Mouse (Mus musculus): Measurements from ENCODE around the gene Gm12845. TPM values are rescaled to one million over a fixed set of nuclear protein-coding genes. Genes with fewer than 3 reads are reported as not detected.
"Not testable (repeated sequence)": the region's sequence is repeated elsewhere in the genome, so short reads cannot be mapped to it uniquely, and the experiment has no call there.

Gene Gm12845
- polyA plus RNA-seq, 1 experiment from 2014 or later, result not detected

DNA sequence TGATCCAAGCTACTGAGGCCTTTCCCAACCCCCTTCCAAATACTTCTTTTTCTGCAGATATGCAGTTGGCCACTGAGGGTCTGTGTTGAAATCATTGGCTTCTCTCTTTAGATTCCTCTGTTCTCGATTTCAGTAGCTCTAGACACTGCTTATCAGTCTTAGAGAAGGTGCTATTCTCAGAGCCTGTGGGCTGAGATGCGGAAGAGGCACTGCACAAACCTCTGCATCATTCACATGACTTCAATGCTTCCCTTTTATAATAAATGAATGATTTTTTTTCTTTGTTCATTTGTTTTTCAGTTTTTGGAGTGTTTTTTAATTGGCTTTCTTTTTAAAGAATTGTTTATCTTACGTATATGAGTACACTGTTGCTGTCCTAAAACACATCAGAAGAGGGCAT lies 11.9 kb upstream of the Gm12845 start:
- WGBS (ENCODE audit: insufficient replicate concordance), result 58% methylated on average over 3 of the region's 3 CpGs
- no peak overlapping the region for H3K9ac ChIP-seq (ENCODE audit: low read depth, low read length)
- no peaks in the 10 kb centered on the region for H3K9me3 ChIP-seq (replicated peaks; ENCODE audit: control insufficient read depth, low read length)
- no peaks in the 10 kb centered on the region for H3K4me1 ChIP-seq (ENCODE audit: control insufficient read depth, low read depth, low read length)
- H3K27me3 ChIP-seq (ENCODE audit: control insufficient read depth, insufficient read depth, low read depth, low read length), result no peaks in the 10 kb centered on the region
- ATAC-seq (ENCODE audit: low read depth), result no peak
- H3K36me3 ChIP-seq (ENCODE audit: control insufficient read depth, insufficient read depth), result no peaks in the 10 kb centered on the region
- H3K4me3 ChIP-seq (ENCODE audit: low read depth, low read length), result no peak overlapping the region
- no peak overlapping the region for H3K27ac ChIP-seq (ENCODE audit: low read length)
- no peak overlapping the region for H3K4me2 ChIP-seq (ENCODE audit: low read depth, low read length)

DNA sequence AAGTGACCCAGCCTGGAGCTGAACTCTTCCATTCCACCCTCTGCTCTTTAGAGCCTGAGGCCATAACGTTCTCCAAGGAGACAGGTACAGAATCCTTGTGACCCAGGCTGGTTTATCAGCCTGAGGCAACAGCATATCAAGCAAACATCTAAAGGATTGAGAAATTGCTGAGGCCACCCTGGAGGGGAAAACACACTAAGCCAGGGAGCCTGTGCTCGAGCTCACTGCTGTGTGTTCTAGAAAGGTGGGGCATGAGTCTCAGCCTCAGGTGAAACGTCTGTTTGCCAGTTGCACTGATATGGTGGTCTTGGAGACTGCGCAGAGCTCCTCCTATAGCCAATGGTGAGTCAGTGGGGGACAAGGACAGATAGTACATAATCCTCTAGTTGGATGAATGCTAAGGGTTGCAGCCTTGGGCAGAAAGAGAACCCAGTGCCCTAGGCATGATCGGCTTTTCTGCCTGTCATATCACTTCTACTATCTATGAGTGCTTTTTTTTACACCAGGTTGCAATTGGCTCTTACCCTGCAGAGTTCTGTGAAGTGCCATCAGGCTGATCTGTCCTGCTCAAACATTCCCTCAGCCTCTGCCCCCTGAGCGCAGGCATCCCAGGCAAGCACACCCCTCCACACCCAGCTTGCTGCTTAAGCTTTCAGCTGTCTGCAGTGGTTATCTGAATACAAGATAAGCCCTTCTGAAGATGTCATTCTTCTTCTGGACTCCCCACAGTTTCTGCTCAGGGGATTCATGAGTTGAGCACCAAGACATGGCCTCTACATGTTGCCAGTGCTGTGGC lies 10.7 kb upstream of the Gm12845 start:
- ATAC-seq (ENCODE audit: low read depth), result no peak
- H3K4me2 ChIP-seq (ENCODE audit: low read depth, low read length), result no peak overlapping the region

DNA sequence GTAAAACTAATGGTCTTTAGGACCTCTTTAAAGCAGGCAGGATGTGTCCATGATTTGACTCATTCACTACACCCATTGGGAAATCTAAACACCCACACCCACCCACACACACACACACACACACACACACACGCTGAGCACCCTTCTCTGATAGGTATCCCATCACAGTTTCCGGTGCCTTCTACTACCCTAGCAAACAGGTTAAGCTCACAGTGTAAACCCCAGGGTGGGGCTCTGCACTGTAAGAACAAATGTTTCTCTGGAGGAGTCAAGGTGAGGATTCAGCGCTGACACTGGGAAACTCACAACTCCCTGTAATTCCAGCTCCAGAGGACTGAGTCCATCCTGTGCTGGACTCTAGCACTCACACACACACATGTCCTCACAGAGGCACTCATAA lies 7.7 kb downstream of the Gm12845 start:
- Histone ChIP-seq H3K4me2 (ENCODE audit: low read depth, low read length) (no peak overlapping the region), H3K36me3 (ENCODE audit: control insufficient read depth, insufficient read depth) (no peaks in the 10 kb centered on the region), H3K27me3 (ENCODE audit: control insufficient read depth, insufficient read depth, low read depth, low read length) (no peaks in the 10 kb centered on the region), H3K9me3 (replicated peaks; ENCODE audit: control insufficient read depth, low read length) (no peaks in the 10 kb centered on the region), H3K9ac (ENCODE audit: low read depth, low read length) (no peak overlapping the region), H3K4me3 (ENCODE audit: low read depth, low read length) (no peak overlapping the region), H3K27ac (ENCODE audit: low read length) (no peak overlapping the region), H3K4me1 (ENCODE audit: control insufficient read depth, low read depth, low read length) (no peaks in the 10 kb centered on the region)
- ATAC-seq (ENCODE audit: low read depth), result no peak
- 59% methylated on average over 3 of the region's 3 CpGs for WGBS (ENCODE audit: insufficient replicate concordance)

More for the DNA sequence above, 10.7 kb upstream of the Gm12845 start:
- no peak overlapping the region for H3K4me3 ChIP-seq (ENCODE audit: low read depth, low read length)
- no peak overlapping the region for H3K27ac ChIP-seq (ENCODE audit: low read length)
- 50% methylated on average over 6 of the region's 6 CpGs for WGBS (ENCODE audit: insufficient replicate concordance)
- H3K36me3 ChIP-seq (ENCODE audit: control insufficient read depth, insufficient read depth), result no peaks in the 10 kb centered on the region
- H3K4me1 ChIP-seq (ENCODE audit: control insufficient read depth, low read depth, low read length), result no peaks in the 10 kb centered on the region
- H3K9me3 ChIP-seq (replicated peaks; ENCODE audit: control insufficient read depth, low read length), result no peaks in the 10 kb centered on the region
- no peak overlapping the region for H3K9ac ChIP-seq (ENCODE audit: low read depth, low read length)
- no peaks in the 10 kb centered on the region for H3K27me3 ChIP-seq (ENCODE audit: control insufficient read depth, insufficient read depth, low read depth, low read length)

DNA sequence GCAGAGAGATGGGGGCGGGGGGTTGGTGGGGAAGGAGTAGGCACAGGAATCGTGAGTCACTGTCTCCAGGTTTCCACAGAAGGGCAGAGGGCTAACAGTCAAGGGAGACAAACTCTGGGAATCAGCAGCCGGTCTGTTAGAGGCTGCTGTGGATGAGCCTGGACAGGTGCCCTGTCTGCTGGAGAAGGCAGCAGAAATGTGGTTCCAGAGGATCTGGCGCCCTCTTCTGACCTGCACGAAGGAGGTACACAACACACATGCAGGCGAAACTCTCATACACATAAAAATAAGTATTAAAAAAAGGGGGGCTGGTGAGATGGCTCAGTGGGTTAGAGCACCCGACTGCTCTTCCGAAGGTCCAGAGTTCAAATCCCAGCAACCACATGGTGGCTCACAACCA lies 13.3 kb downstream of the Gm12845 start:
- Histone ChIP-seq H3K9ac (ENCODE audit: low read depth, low read length) (no peak overlapping the region), H3K4me1 (ENCODE audit: control insufficient read depth, low read depth, low read length) (no peaks in the 10 kb centered on the region), H3K36me3 (ENCODE audit: control insufficient read depth, insufficient read depth) (no peaks in the 10 kb centered on the region), H3K27me3 (ENCODE audit: control insufficient read depth, insufficient read depth, low read depth, low read length) (no peaks in the 10 kb centered on the region), H3K9me3 (replicated peaks; ENCODE audit: control insufficient read depth, low read length) (no peaks in the 10 kb centered on the region), H3K4me3 (ENCODE audit: low read depth, low read length) (no peak overlapping the region), H3K27ac (ENCODE audit: low read length) (no peak overlapping the region), H3K4me2 (ENCODE audit: low read depth, low read length) (no peak overlapping the region)
- 39% methylated on average over 8 of the region's 8 CpGs for WGBS (ENCODE audit: insufficient replicate concordance)
- no peak for ATAC-seq (ENCODE audit: low read depth)

DNA sequence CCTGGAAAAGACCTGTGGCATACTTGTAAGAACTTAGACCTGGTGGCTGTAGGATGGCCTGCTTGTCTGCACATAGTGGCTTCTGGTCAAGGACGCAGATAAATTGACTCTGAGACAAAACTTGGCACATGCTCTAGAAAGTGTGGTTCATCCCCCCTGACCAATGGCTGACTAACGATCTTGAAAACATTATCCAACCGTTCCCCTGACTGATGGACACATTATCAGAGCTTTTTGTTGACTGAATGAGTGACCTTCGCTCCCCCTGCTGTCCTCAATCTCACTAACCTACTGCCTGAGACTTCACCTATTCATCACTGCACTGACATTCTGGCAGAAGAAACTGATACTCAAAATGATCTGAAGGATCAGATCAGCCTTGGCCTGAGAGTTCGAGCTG lies 28.3 kb downstream of the Gm12845 start:
- not testable (repeated sequence) for H3K4me2 ChIP-seq (ENCODE audit: low read depth, low read length); H3K9ac ChIP-seq (ENCODE audit: low read depth, low read length); H3K4me3 ChIP-seq (ENCODE audit: low read depth, low read length); H3K4me1 ChIP-seq (ENCODE audit: control insufficient read depth, low read depth, low read length); H3K27ac ChIP-seq (ENCODE audit: low read length); H3K36me3 ChIP-seq (ENCODE audit: control insufficient read depth, insufficient read depth); H3K27me3 ChIP-seq (ENCODE audit: control insufficient read depth, insufficient read depth, low read depth, low read length); ATAC-seq (ENCODE audit: low read depth); H3K9me3 ChIP-seq (replicated peaks; ENCODE audit: control insufficient read depth, low read length)
- 54% methylated on average over 5 of the region's 5 CpGs for WGBS (ENCODE audit: insufficient replicate concordance)

DNA sequence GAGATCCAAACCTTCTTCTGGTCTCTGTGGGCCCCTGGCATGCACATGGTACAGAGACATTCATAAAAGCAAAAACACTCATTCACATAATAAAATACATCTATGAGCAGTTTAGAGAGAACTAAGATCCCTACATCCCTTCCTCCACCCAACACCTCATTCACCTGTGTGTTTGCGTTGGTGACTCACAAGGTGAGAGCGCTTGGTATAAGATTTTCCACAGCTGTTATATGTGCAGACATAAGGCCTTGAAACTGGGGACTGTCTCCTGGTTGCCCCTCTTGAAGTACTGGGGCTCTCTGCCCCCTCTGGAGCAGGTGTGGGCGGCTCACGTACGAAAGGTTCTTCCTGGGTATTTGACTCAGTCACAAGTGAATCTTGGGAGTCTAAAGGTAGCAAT lies 35.9 kb downstream of the Gm12845 start:
- no peak for ATAC-seq (ENCODE audit: low read depth)
- H3K9ac ChIP-seq (ENCODE audit: low read depth, low read length), result no peak overlapping the region
- H3K4me1 ChIP-seq (ENCODE audit: control insufficient read depth, low read depth, low read length), result no peaks in the 10 kb centered on the region
- H3K36me3 ChIP-seq (ENCODE audit: control insufficient read depth, insufficient read depth), result no peaks in the 10 kb centered on the region
- H3K4me2 ChIP-seq (ENCODE audit: low read depth, low read length), result no peak overlapping the region
- no peaks in the 10 kb centered on the region for H3K9me3 ChIP-seq (replicated peaks; ENCODE audit: control insufficient read depth, low read length)
- H3K4me3 ChIP-seq (ENCODE audit: low read depth, low read length), result no peak overlapping the region
- H3K27me3 ChIP-seq (ENCODE audit: control insufficient read depth, insufficient read depth, low read depth, low read length), result no peaks in the 10 kb centered on the region
- 76% methylated on average over 5 of the region's 5 CpGs for WGBS (ENCODE audit: insufficient replicate concordance)
- no peak overlapping the region for H3K27ac ChIP-seq (ENCODE audit: low read length)

DNA sequence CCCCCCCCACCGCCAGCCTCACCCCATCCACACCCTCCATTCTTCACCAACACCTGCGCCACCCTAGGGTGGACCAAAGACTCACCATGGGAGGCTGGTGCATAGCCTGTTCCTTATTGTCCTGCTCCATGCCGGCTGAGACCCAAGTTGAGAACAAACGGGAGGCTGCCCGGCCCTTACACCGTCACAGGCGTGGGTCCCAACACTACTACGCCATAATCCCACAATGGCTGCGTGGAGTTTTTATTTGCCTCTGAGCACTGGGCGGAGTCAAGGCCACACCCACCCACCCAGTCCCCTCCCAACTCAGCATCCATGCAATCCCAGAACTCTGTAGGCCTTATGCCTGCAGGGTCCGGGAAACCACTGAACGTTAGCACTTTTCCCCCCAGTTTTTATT lies 41.2 kb downstream of the Gm12845 start, which contains the start of gene Klf17:
TSS of gene Klf17 (minus strand) at position 233 of the 400 bp plus-strand sequence.
- H3K9ac ChIP-seq (ENCODE audit: low read depth, low read length), result no peak within 1 kb of the TSS
- ATAC-seq (ENCODE audit: low read depth), result no peak
- 68% methylated on average over 11 of the region's 12 CpGs for WGBS (ENCODE audit: insufficient replicate concordance)
- H3K27me3 ChIP-seq (ENCODE audit: control insufficient read depth, insufficient read depth, low read depth, low read length), result no peaks in the 10 kb centered on the region
- no peak within 1 kb of the TSS for H3K27ac ChIP-seq (ENCODE audit: low read length)
- H3K4me2 ChIP-seq (ENCODE audit: low read depth, low read length), result no peak within 1 kb of the TSS
- H3K9me3 ChIP-seq (replicated peaks; ENCODE audit: control insufficient read depth, low read length), result no peaks in the 10 kb centered on the region
- no peak within 1 kb of the TSS for H3K4me3 ChIP-seq (ENCODE audit: low read depth, low read length)
- no peaks in the 10 kb centered on the region for H3K4me1 ChIP-seq (ENCODE audit: control insufficient read depth, low read depth, low read length)
- no peaks in the 10 kb centered on the region for H3K36me3 ChIP-seq (ENCODE audit: control insufficient read depth, insufficient read depth)

DNA sequence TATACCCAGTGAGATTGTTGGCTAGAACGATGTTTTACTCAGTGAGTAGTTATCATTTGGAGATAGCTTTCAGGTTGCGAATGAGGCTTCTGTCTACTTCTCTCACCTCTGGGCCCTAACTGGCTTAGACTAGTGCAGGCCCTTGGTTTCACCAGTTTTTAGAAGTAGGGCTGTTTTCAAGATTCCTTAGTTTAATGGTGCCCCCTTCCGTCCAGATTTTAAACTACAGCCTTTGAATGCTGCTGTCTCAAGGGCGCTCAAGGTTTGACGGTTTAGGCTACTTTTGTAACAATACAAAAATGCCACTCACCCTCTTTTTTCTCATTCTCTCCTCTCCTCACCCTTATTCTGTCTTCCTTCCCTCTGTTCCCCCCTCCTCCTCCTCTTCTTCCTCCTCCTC lies 46.7 kb downstream of the Gm12845 start:
- 22% methylated on average over 5 of the region's 5 CpGs for whole genome bisulfite sequencing (ENCODE audit: insufficient replicate concordance)
- Histone ChIP-seq H3K4me3 (ENCODE audit: low read depth, low read length) (no peak overlapping the region), H3K27ac (ENCODE audit: low read length) (no peak overlapping the region), H3K4me1 (ENCODE audit: control insufficient read depth, low read depth, low read length) (no peaks in the 10 kb centered on the region), H3K4me2 (ENCODE audit: low read depth, low read length) (no peak overlapping the region), H3K9me3 (replicated peaks; ENCODE audit: control insufficient read depth, low read length) (no peaks in the 10 kb centered on the region), H3K27me3 (ENCODE audit: control insufficient read depth, insufficient read depth, low read depth, low read length) (no peaks in the 10 kb centered on the region), H3K36me3 (ENCODE audit: control insufficient read depth, insufficient read depth) (no peaks in the 10 kb centered on the region), H3K9ac (ENCODE audit: low read depth, low read length) (no peak overlapping the region)
- ATAC-seq (ENCODE audit: low read depth), result no peak

DNA sequence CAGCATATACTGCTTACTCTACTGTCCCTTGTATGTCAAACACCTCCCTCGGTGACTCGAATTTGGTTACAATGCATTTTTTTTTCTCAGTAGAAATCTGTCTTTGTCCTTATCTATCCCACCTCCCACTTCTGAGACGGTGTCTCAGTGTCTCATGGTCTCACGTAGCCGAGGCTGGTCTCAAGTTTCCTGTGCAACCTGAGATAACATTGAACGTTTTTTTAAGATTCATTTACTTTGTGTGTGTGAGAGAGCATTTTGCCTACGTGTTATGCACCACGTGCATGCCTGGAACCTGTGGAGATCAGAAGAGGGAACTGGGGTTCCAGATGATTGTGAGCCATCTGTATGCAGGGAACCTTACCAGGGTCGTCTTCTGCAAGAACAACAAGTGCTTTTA lies 48.7 kb downstream of the Gm12845 start:
- Histone ChIP-seq H3K36me3 (ENCODE audit: control insufficient read depth, insufficient read depth) (no peaks in the 10 kb centered on the region), H3K4me3 (ENCODE audit: low read depth, low read length) (no peak overlapping the region), H3K27ac (ENCODE audit: low read length) (no peak overlapping the region), H3K4me1 (ENCODE audit: control insufficient read depth, low read depth, low read length) (no peaks in the 10 kb centered on the region), H3K9me3 (replicated peaks; ENCODE audit: control insufficient read depth, low read length) (no peaks in the 10 kb centered on the region), H3K27me3 (ENCODE audit: control insufficient read depth, insufficient read depth, low read depth, low read length) (no peaks in the 10 kb centered on the region), H3K9ac (ENCODE audit: low read depth, low read length) (no peak overlapping the region), H3K4me2 (ENCODE audit: low read depth, low read length) (no peak overlapping the region)
- no peak for ATAC-seq (ENCODE audit: low read depth)
- WGBS (ENCODE audit: insufficient replicate concordance), result 19% methylated on average over 9 of the region's 9 CpGs
